Mouse (Mus musculus): ENCODE data around the gene Tlcd1. TPM values are rescaled to one million over a fixed set of nuclear protein-coding genes. Genes with fewer than 3 reads are reported as not detected.

The Tlcd1 gene
- polyA plus RNA-seq, 1 experiment from 2014 or later = 4.7 TPM

- no peak overlapping the region for H3K9ac ChIP-seq
- no peaks in the 10 kb centered on the region for H3K9me3 ChIP-seq (replicated peaks)
- no peak overlapping the region for H3K27ac ChIP-seq
- no peak for ATAC-seq
- H3K4me1 ChIP-seq = peaks cover 9% of the 10 kb centered on the region
- no peak overlapping the region for H3K4me2 ChIP-seq
- H3K36me3 ChIP-seq (ENCODE audit: poor library complexity, severe bottlenecking) = no peaks in the 10 kb centered on the region
- no peak overlapping the region for H3K4me3 ChIP-seq
- 65% methylated on average over 4 of the region's 4 CpGs for WGBS
- no peaks in the 10 kb centered on the region for H3K27me3 ChIP-seq
These were observed 5.2 kb upstream of the Tlcd1 start for GRCm38 (mm10) chr11:78171328-78171727.

DNA sequence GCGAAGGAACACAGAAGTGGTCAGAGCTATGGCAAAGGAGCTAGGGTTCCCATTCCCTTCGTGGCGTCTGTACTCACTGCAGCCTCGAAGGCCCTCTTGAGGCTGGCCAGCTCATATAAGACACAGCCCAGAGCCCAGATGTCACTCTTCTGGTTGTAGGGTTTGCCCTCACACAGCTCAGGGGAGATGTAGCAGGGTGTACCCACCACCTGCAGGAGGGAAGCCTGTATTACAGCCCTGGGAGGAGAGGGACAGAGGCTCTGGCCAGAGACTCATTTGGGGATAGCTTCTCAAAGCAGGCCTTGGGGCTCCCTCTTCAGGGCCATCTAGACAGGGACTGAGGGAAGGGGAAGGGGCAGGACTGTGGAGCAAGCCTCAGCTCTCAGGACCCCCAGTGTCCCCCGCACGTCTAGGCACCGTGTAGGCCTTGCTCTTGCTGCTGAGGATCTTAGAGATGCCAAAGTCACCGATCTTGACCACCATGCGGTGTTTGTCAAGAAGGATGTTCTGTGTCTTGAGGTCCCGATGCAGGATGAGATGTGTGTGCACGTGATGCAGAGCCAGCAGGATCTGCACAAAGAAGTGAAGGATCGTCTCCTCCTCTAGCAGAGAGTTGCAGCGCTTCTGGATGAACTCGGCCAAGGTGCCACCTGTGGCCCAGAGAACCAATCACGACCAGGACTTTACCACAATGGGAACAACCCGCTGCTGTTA is 4.3 kb upstream of the Tlcd1 start:
- 75% methylated on average over 16 of the region's 16 CpGs for WGBS
- ATAC-seq = no peak
- no peak overlapping the region for H3K4me2 ChIP-seq
- no peaks in the 10 kb centered on the region for H3K27me3 ChIP-seq
- H3K36me3 ChIP-seq (ENCODE audit: poor library complexity, severe bottlenecking) = no peaks in the 10 kb centered on the region
- no peak overlapping the region for H3K4me3 ChIP-seq
- H3K9ac ChIP-seq = 0 out of 2 replicates have a peak overlapping the region, but pooled peaks have one; percentile 8
- H3K27ac ChIP-seq = no peak overlapping the region
- no peaks in the 10 kb centered on the region for H3K9me3 ChIP-seq (replicated peaks)
- H3K4me1 ChIP-seq = peaks cover 11% of the 10 kb centered on the region

- WGBS = 87% methylated on average over 19 of the region's 19 CpGs
- ATAC-seq = no peak
- no peaks in the 10 kb centered on the region for H3K27me3 ChIP-seq
- 0 out of 2 replicates have a peak overlapping the region, but pooled peaks have one; percentile 4 for H3K9ac ChIP-seq
- no peaks in the 10 kb centered on the region for H3K9me3 ChIP-seq (replicated peaks)
- H3K4me2 ChIP-seq = no peak overlapping the region
- H3K36me3 ChIP-seq (ENCODE audit: poor library complexity, severe bottlenecking) = no peaks in the 10 kb centered on the region
- peaks cover 18% of the 10 kb centered on the region for H3K4me1 ChIP-seq
- H3K27ac ChIP-seq = no peak overlapping the region
- H3K4me3 ChIP-seq = no peak overlapping the region
These were observed 3.6 kb upstream of the Tlcd1 start for GRCm38 (mm10) chr11:78172748-78173383.

DNA sequence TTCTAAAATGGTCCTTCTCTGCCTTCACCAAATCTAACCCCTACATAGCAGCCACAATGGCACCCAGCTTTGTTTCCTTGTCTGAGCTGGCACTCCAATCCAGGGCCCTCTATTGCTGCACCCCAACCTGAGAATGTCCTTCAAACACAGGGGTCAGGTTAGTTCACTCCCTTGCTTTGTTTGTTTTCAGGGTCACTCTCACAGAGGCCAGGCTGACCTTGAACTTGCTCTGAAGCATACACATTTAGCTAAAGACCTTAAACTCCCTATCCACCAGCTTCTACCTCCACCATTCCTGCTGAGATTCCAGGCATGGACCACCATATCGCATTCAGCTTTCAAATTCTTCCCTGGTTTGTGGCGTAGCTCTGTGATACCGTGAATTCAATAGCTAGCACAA is 2.0 kb upstream of the Tlcd1 start:
- H3K9ac ChIP-seq = no peak overlapping the region
- peaks cover 34% of the 10 kb centered on the region for H3K4me1 ChIP-seq
- no peak overlapping the region for H3K4me3 ChIP-seq
- no peaks in the 10 kb centered on the region for H3K9me3 ChIP-seq (replicated peaks)
- H3K27ac ChIP-seq = no peak overlapping the region
- no peaks in the 10 kb centered on the region for H3K27me3 ChIP-seq
- no peak for ATAC-seq
- peaks cover 4% of the 10 kb centered on the region for H3K36me3 ChIP-seq (ENCODE audit: poor library complexity, severe bottlenecking)
- H3K4me2 ChIP-seq = no peak overlapping the region
- WGBS = 90% methylated on average over 3 of the region's 3 CpGs

DNA sequence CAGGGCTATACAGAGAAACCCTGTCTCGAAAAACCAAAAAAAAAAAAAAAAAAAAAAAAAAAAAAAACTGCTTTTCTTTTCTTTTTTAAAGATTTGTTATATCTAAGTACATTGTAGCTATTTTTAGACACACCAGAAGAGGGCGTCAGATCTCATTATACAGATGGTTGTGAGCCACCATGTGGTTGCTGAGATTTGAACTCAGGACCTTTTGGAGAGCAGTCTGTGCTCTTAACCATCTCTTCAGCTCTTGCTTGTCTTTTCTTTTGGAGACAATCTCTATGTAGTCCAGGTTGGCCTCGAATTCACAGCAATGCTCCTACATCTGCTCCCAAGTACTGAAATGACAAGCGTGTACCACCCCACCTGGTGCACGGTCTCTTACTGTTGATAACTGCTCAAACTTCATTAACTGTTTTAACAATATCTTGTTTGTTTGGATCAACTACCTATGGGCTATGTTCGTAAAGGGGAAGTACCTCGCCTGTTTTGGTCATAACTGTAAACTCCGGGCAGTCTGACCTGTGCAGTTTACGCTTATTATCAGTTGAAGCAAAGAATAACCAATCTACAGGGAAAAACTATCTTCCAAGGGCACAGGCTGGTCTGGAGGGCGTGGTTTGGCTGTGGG is 625 bp upstream of the Tlcd1 start:
- peaks cover 18% of the 10 kb centered on the region for H3K36me3 ChIP-seq (ENCODE audit: poor library complexity, severe bottlenecking)
- no peaks in the 10 kb centered on the region for H3K9me3 ChIP-seq (replicated peaks)
- peak overlapping the region; percentile 74; the same call in 1 of the 2 replicates for H3K9ac ChIP-seq
- no peaks in the 10 kb centered on the region for H3K27me3 ChIP-seq
- ATAC-seq = no peak
- H3K27ac ChIP-seq = peak overlapping the region; percentile 61
- WGBS = 5% methylated on average over 9 of the region's 10 CpGs
- peak overlapping the region; percentile 86 for H3K4me2 ChIP-seq
- peak overlapping the region; percentile 61 for H3K4me3 ChIP-seq
- H3K4me1 ChIP-seq = peaks cover 47% of the 10 kb centered on the region

- H3K9ac ChIP-seq = peak overlapping the region; percentile 74
- under 1% methylated on average over 23 of the region's 23 CpGs for WGBS
- peaks cover 28% of the 10 kb centered on the region for H3K36me3 ChIP-seq (ENCODE audit: poor library complexity, severe bottlenecking)
- peak overlapping the region; percentile 86 for H3K4me2 ChIP-seq
- H3K4me3 ChIP-seq = peak overlapping the region; percentile 61
- peaks cover 56% of the 10 kb centered on the region for H3K4me1 ChIP-seq
- no peaks in the 10 kb centered on the region for H3K9me3 ChIP-seq (replicated peaks)
- ATAC-seq = no peak
- no peaks in the 10 kb centered on the region for H3K27me3 ChIP-seq
- no peak overlapping the region for H3K27ac ChIP-seq
These were observed 407 bp downstream of the Tlcd1 start for GRCm38 (mm10) chr11:78176905-78177331.

DNA sequence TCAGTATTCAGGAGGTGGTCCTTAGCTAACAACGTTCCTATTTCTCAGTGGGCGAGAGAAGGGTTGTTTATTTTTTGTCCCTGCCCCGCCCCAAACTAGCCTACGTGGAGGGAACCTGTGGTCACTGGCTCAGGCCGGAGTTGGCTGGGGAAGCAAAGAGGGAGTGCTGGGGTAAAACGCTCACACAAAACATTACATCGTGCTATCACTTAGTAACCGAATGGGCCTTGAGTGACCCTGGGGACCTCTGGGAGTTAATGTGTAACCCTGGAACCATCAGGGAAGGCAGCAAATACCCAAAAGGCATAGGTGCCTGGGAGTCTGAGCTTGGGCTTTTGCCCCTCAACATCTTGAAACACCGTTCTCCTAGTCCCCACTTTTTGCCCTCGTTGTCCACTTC is 926 bp downstream of the Tlcd1 start:
- peak overlapping the region; percentile 86 for H3K4me2 ChIP-seq
- H3K4me3 ChIP-seq = peak overlapping the region; percentile 61
- peaks cover 32% of the 10 kb centered on the region for H3K36me3 ChIP-seq (ENCODE audit: poor library complexity, severe bottlenecking)
- no peaks in the 10 kb centered on the region for H3K9me3 ChIP-seq (replicated peaks)
- peaks cover 61% of the 10 kb centered on the region for H3K4me1 ChIP-seq
- H3K27me3 ChIP-seq = no peaks in the 10 kb centered on the region
- 0 out of 2 replicates have a peak, but pooled peaks have one; percentile 1 for ATAC-seq
- WGBS = 2% methylated on average over 10 of the region's 10 CpGs
- peak overlapping the region; percentile 93; the same call in 1 of the 2 replicates for H3K27ac ChIP-seq
- peak overlapping the region; percentile 74 for H3K9ac ChIP-seq

GRCm38 (mm10) chr11:78177903-78178858 is 1.7 kb downstream of the Tlcd1 start:
- H3K9ac ChIP-seq = peak overlapping the region; percentile 74
- peak overlapping the region; percentile 61 for H3K4me3 ChIP-seq
- ATAC-seq = peak; percentile 89
- peaks cover 32% of the 10 kb centered on the region for H3K36me3 ChIP-seq (ENCODE audit: poor library complexity, severe bottlenecking)
- H3K4me1 ChIP-seq = peaks cover 63% of the 10 kb centered on the region
- no peaks in the 10 kb centered on the region for H3K9me3 ChIP-seq (replicated peaks)
- peak overlapping the region; percentile 93 for H3K27ac ChIP-seq
- no peaks in the 10 kb centered on the region for H3K27me3 ChIP-seq
- under 1% methylated on average over 69 of the region's 84 CpGs for WGBS
- H3K4me2 ChIP-seq = peak overlapping the region; percentile 86

GRCm38 (mm10) chr11:78178859-78179437 is 2.4 kb downstream of the Tlcd1 start:
- Histone ChIP-seq H3K4me2 (peak overlapping the region; percentile 86), H3K27ac (peak overlapping the region; percentile 93), H3K27me3 (no peaks in the 10 kb centered on the region), H3K4me1 (peaks cover 65% of the 10 kb centered on the region), H3K4me3 (peak overlapping the region; percentile 61), H3K9ac (peak overlapping the region; percentile 74), H3K9me3 (replicated peaks) (no peaks in the 10 kb centered on the region), H3K36me3 (ENCODE audit: poor library complexity, severe bottlenecking) (peaks cover 32% of the 10 kb centered on the region)
- under 1% methylated on average over 29 of the region's 29 CpGs for WGBS
- ATAC-seq = peak; percentile 1; the same call in 1 of the 2 replicates

DNA sequence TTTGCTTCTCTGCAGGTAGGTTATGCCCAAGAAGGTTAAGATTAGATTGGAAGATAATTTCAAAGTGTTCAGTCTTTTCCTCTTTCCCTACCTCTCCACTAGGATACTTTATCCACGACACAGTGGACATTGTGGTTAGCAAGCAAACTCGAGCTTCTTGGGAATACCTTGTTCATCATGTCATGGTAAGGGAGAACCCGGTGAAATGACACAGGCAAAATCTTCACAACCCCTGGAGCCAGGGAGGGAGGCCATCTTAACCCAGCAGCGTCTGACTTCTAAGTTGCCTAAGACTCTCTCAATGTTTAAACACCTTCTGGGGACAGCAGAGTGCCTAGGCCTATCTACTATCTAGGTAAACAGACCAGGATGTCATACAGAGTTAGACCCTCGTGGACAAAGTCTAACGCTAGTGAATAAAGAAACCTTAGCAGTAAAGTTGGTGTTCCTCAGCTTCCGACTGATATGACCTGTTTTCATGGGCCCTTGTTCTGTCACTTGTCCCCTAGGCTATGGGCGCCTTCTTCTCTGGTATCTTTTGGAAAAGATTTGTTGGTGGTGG is 3.0 kb downstream of the Tlcd1 start:
- no peak for ATAC-seq
- Histone ChIP-seq H3K36me3 (ENCODE audit: poor library complexity, severe bottlenecking) (peaks cover 32% of the 10 kb centered on the region), H3K9me3 (replicated peaks) (no peaks in the 10 kb centered on the region), H3K27me3 (no peaks in the 10 kb centered on the region), H3K4me2 (peak overlapping the region; percentile 86), H3K27ac (peak overlapping the region; percentile 36; the same call in 1 of the 2 replicates), H3K4me1 (peaks cover 67% of the 10 kb centered on the region), H3K9ac (peak overlapping the region; percentile 74), H3K4me3 (peak overlapping the region; percentile 61)
- WGBS = 37% methylated on average over 8 of the region's 8 CpGs
